ENCODE assay signal across 28 mouse cellular contexts in the genomic region with DNA sequence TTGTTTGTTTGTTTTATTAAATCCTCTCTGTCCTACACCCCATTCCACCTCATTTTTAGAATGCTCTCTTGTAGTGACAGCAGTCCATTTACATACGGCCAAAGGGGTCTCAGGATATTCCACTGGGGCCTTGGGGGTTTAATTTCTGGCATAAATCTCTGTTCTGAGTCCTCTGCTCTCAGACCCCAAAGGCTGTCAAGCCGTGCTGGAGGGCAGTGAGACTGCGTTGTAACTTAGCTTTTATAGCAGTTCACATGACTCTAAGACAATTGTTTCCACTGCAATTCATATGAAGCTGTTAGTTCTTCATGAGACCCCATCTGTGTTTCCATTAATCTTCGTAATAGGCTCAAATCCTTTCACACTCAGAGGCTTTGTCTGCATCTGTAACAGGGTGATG.
A peak's percentile ranks its signal among the peaks of the same experiment; 100 is the strongest.
DNase-seq lines count a peak whose midpoint lies in the region; ATAC-seq and TF ChIP-seq lines count a peak whose summit lies in the region.
"Had no signal": no experiment of that assay in that cellular context is flagged by ENCODE, and none has a peak within 500 bp of the region (broad histone marks: within the 10 kb centered on the region; RNA-seq: fewer than 3 reads in every experiment).

No protein-coding gene starts in this region.

- ATAC-seq in hindbrain, embryonic 11.5 days (ENCODE audit: low FRiP score) = peak; percentile 47; the same call in 1 of the 2 replicates
- no peak for ATAC-seq in hindbrain, embryonic 16.5 days
- ATAC-seq in midbrain, embryonic 12.5 days (ENCODE audit: low FRiP score, low read depth) = peak; percentile 16; the same call in 1 of the 2 replicates
- no peak for ATAC-seq in midbrain, embryonic 11.5 days (ENCODE audit: low FRiP score)
- ATAC-seq: forebrain, postnatal 0 days; intestine, embryonic 16.5 days; midbrain, embryonic 16.5 days; Patski had no signal

- H3K36me3 ChIP-seq in hindbrain, embryonic 11.5 days (ENCODE audit: control insufficient read depth, insufficient read depth, low read length) = no peaks in the 10 kb centered on the region
- H3K36me3 ChIP-seq in hindbrain, embryonic 16.5 days (ENCODE audit: control insufficient read depth, insufficient read depth, low read length) = no peaks in the 10 kb centered on the region
- no peaks in the 10 kb centered on the region for H3K36me3 ChIP-seq in midbrain, embryonic 12.5 days
- no peaks in the 10 kb centered on the region for H3K36me3 ChIP-seq in midbrain, embryonic 11.5 days (ENCODE audit: control insufficient read depth, insufficient read depth, low read length)
- H3K36me3 ChIP-seq: embryonic facial prominence, embryonic 10.5 days; embryonic facial prominence, embryonic 15.5 days; forebrain, embryonic 12.5 days; heart, embryonic 10.5 days; heart, embryonic 15.5 days; hindbrain, embryonic 12.5 days; limb, embryonic 13.5 days; lung, embryonic 15.5 days had no signal

- TF ChIP-seq CTCF in brain, embryonic 14.5 days (IDR thresholded peaks at IDR 0.05; ENCODE audit: borderline replicate concordance, extremely low read depth, insufficient read depth, insufficient read length) = no peak

- no peak overlapping the region for H3K9ac ChIP-seq in hindbrain, embryonic 11.5 days (ENCODE audit: low read depth, low read length)
- no peak overlapping the region for H3K9ac ChIP-seq in hindbrain, embryonic 16.5 days (ENCODE audit: low read depth, low read length)
- H3K9ac ChIP-seq in midbrain, embryonic 12.5 days (replicated peaks) = no peak overlapping the region
- no peak overlapping the region for H3K9ac ChIP-seq in midbrain, embryonic 11.5 days (ENCODE audit: low read length)
- H3K9ac ChIP-seq: embryonic facial prominence, embryonic 15.5 days; forebrain, embryonic 12.5 days; forebrain, postnatal 0 days; heart, embryonic 15.5 days; hindbrain, embryonic 12.5 days; limb, embryonic 13.5 days; lung, embryonic 15.5 days had no signal

- no peak overlapping the region for H3K4me2 ChIP-seq in hindbrain, embryonic 11.5 days (replicated peaks; ENCODE audit: low read depth, low read length)
- no peak overlapping the region for H3K4me2 ChIP-seq in hindbrain, embryonic 16.5 days (ENCODE audit: low read length)
- H3K4me2 ChIP-seq in midbrain, embryonic 12.5 days (replicated peaks) = no peak overlapping the region
- H3K4me2 ChIP-seq in midbrain, embryonic 11.5 days = no peak overlapping the region
- H3K4me2 ChIP-seq: embryonic facial prominence, embryonic 15.5 days; forebrain, embryonic 12.5 days; heart, embryonic 15.5 days; hindbrain, embryonic 12.5 days; limb, embryonic 13.5 days; liver, embryonic 11.5 days; lung, embryonic 15.5 days had no signal

- no peaks in the 10 kb centered on the region for H3K4me1 ChIP-seq in hindbrain, embryonic 11.5 days (replicated peaks; ENCODE audit: control insufficient read depth, insufficient read depth, low read length)
- H3K4me1 ChIP-seq in hindbrain, embryonic 16.5 days (ENCODE audit: control insufficient read depth, insufficient read depth, low read depth, low read length) = no peaks in the 10 kb centered on the region
- no peaks in the 10 kb centered on the region; the same call in 1 of the 2 replicates for H3K4me1 ChIP-seq in midbrain, embryonic 12.5 days
- no peaks in the 10 kb centered on the region for H3K4me1 ChIP-seq in midbrain, embryonic 11.5 days (ENCODE audit: control insufficient read depth, insufficient read depth, low read length)
- H3K4me1 ChIP-seq: embryonic facial prominence, embryonic 10.5 days; embryonic facial prominence, embryonic 15.5 days; forebrain, embryonic 12.5 days; heart, embryonic 10.5 days; heart, embryonic 15.5 days; hindbrain, embryonic 12.5 days; lung, embryonic 15.5 days had no signal

- TF ChIP-seq POLR2A in brain, embryonic 14.5 days (IDR thresholded peaks at IDR 0.05; ENCODE audit: borderline replicate concordance, extremely low read depth, insufficient read depth, insufficient read length, poor library complexity, severe bottlenecking) = no peak

- no peaks in the 10 kb centered on the region for H3K9me3 ChIP-seq in hindbrain, embryonic 11.5 days (ENCODE audit: control insufficient read depth, low read length)
- H3K9me3 ChIP-seq in hindbrain, embryonic 16.5 days (ENCODE audit: control insufficient read depth, low read length) = no peaks in the 10 kb centered on the region
- no peaks in the 10 kb centered on the region for H3K9me3 ChIP-seq in midbrain, embryonic 12.5 days
- no peaks in the 10 kb centered on the region for H3K9me3 ChIP-seq in midbrain, embryonic 11.5 days (ENCODE audit: control insufficient read depth, low read length)
- H3K9me3 ChIP-seq: embryonic facial prominence, embryonic 10.5 days; embryonic facial prominence, embryonic 15.5 days; forebrain, embryonic 12.5 days; heart, embryonic 10.5 days; heart, embryonic 15.5 days; hindbrain, embryonic 12.5 days; limb, embryonic 13.5 days; lung, embryonic 15.5 days had no signal

- no peak overlapping the region for H3K27ac ChIP-seq in hindbrain, embryonic 11.5 days (ENCODE audit: low read depth, low read length)
- H3K27ac ChIP-seq in hindbrain, embryonic 16.5 days (ENCODE audit: low read depth, low read length) = no peak overlapping the region
- H3K27ac ChIP-seq in midbrain, embryonic 12.5 days (replicated peaks) = no peak overlapping the region
- no peak overlapping the region for H3K27ac ChIP-seq in midbrain, embryonic 11.5 days (ENCODE audit: low read depth, low read length)
- H3K27ac ChIP-seq: embryonic facial prominence, embryonic 10.5 days; embryonic facial prominence, embryonic 15.5 days; forebrain, embryonic 12.5 days; heart, embryonic 10.5 days; heart, embryonic 15.5 days; hindbrain, embryonic 12.5 days; limb, embryonic 13.5 days; lung, embryonic 15.5 days had no signal

- no peaks in the 10 kb centered on the region for H3K27me3 ChIP-seq in hindbrain, embryonic 11.5 days (ENCODE audit: control insufficient read depth, insufficient read depth, low read length)
- H3K27me3 ChIP-seq in hindbrain, embryonic 16.5 days (replicated peaks; ENCODE audit: control insufficient read depth, insufficient read depth, low read length) = no peaks in the 10 kb centered on the region
- H3K27me3 ChIP-seq in midbrain, embryonic 12.5 days = no peaks in the 10 kb centered on the region
- H3K27me3 ChIP-seq in midbrain, embryonic 11.5 days (ENCODE audit: control insufficient read depth, insufficient read depth, low read length) = no peaks in the 10 kb centered on the region
- H3K27me3 ChIP-seq: embryonic facial prominence, embryonic 15.5 days; forebrain, embryonic 12.5 days; heart, embryonic 15.5 days; hindbrain, embryonic 12.5 days; limb, embryonic 13.5 days; lung, embryonic 15.5 days; Patski had no signal

- no peak for DNase-seq in hindbrain, embryonic 11.5 days (ENCODE audit: low spot score)
- no peak for DNase-seq in midbrain, embryonic 11.5 days (ENCODE audit: low spot score, missing footprints)
- DNase-seq in brain, embryonic 14.5 days (ENCODE audit: low read depth) = peak; percentile 9
- DNase-seq in mesoderm, embryonic 11.5 days (ENCODE audit: low read depth, low spot score) = peak; percentile 48
- DNase-seq in thymus, postnatal 10 days (ENCODE audit: low spot score in 2 of 2) = no peak
- DNase-seq: adrenal gland, postnatal 10 days; cerebellum, adult 11 months; cerebellum, adult 9-10 months; cerebellum, postnatal 36 days; forebrain, postnatal 0 days; gastrocnemius, postnatal 14 days; kidney, adult 9 months; layer of hippocampus, postnatal 36 days had no signal

- WGBS in hindbrain, embryonic 11.5 days = 63% methylated on average over 4 of the region's 4 CpGs
- 36% methylated on average over 4 of the region's 4 CpGs for WGBS in hindbrain, embryonic 16.5 days
- whole genome bisulfite sequencing in midbrain, embryonic 12.5 days = 55% methylated on average over 4 of the region's 4 CpGs
- 68% methylated on average over 4 of the region's 4 CpGs for WGBS in midbrain, embryonic 11.5 days

- no peak overlapping the region for H3K4me3 ChIP-seq in hindbrain, embryonic 11.5 days (ENCODE audit: low read depth, low read length)
- no peak overlapping the region for H3K4me3 ChIP-seq in hindbrain, embryonic 16.5 days (ENCODE audit: low read length)
- no peak overlapping the region for H3K4me3 ChIP-seq in midbrain, embryonic 12.5 days
- H3K4me3 ChIP-seq in midbrain, embryonic 11.5 days (ENCODE audit: low read depth, low read length) = no peak overlapping the region
- H3K4me3 ChIP-seq: embryonic facial prominence, embryonic 10.5 days; embryonic facial prominence, embryonic 15.5 days; forebrain, embryonic 12.5 days; heart, embryonic 10.5 days; heart, embryonic 15.5 days; hindbrain, embryonic 12.5 days; limb, embryonic 13.5 days; lung, embryonic 15.5 days; myocyte had no signal

Comparison
In these comparisons a context has a peak if more than half of its experiments do, and no peak if none do; other contexts are left out.
1. ATAC-seq: peak in hindbrain, embryonic 11.5 days (single experiment) and midbrain, embryonic 12.5 days (single experiment); none in hindbrain, embryonic 16.5 days (single experiment) and midbrain, embryonic 11.5 days (single experiment).
2. DNase-seq: peak in brain, embryonic 14.5 days (single experiment) and mesoderm, embryonic 11.5 days (single experiment); none in hindbrain, embryonic 11.5 days (single experiment), midbrain, embryonic 11.5 days (single experiment) and thymus, postnatal 10 days (0 of 2).